Mouse (Mus musculus) liver, postnatal 0 days (tissue): ENCODE measurements around the gene March5.

ENCODE experiments used
- CTCF ChIP-seq: sonication (generic); IDR thresholded peaks from 2 replicates; pipeline ENCODE4 v1.5.1; 2016; ENCODE audit warnings: antibody characterized with exemption, low read depth
- EP300 ChIP-seq: IDR thresholded peaks from 2 replicates; pipeline ENCODE4 v1.6.1; 2016; ENCODE audit warnings: antibody characterized with exemption, low read depth, mild to moderate bottlenecking

GRCm38 (mm10) chr19:37174716-37175435 lies 32.5 kb upstream of the March5 start:
- TF ChIP-seq CTCF (no peak), EP300 (no peak)
